Mouse (Mus musculus): ENCODE measurements around the gene Pmpca.

GRCm38 (mm10) chr2:26409362-26409761 is 20.2 kb downstream of the Pmpca start:
- TF ChIP-seq CTCF (IDR thresholded peaks at IDR 0.05; ENCODE audit: low read depth), result no peak
- TF ChIP-seq EP300 (optimal IDR thresholded peaks at IDR 0.05), result no peak

All from stomach, postnatal 0 days (tissue).